In the genomic region with DNA sequence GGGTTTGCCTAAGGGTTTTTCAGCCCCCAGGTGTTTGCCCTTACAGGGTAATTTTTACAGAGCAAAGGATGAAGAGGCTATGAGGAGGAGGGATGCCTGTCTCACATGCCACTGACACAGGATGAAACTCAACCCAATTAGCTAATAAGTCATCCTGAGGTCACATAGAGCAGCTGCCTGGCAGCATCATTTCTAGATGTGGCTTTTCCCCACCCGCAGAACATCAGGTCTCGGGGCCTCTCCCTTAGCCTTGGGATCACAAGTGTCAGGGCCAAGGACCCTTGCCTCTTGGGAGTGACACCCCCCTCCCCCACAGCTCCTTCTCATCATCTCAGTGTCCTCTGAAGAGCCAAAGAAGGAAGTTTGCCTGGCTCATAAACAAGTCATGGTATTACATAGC, we compare ENCODE assay signal across 23 mouse cellular contexts. TPM values are rescaled to one million over a fixed set of nuclear protein-coding genes. Genes with fewer than 3 reads are reported as not detected.
"Had no signal": no experiment of that assay in that cellular context is flagged by ENCODE, and none has a peak within 500 bp of the region (broad histone marks: within the 10 kb centered on the region; RNA-seq: fewer than 3 reads in every experiment).

No protein-coding gene starts in this region.

- H3K4me3 ChIP-seq: heart, embryonic 10.5 days; heart, embryonic 12.5 days; hindbrain, embryonic 10.5 days; hindbrain, embryonic 12.5 days; intestine, embryonic 15.5 days; layer of hippocampus, adult 2 months; left cerebral cortex, adult 2 months; limb, embryonic 10.5 days; limb, embryonic 12.5 days had no signal

- H3K9ac ChIP-seq: heart, embryonic 12.5 days; hindbrain, embryonic 12.5 days; hindbrain, embryonic 14.5 days; intestine, embryonic 15.5 days; limb, embryonic 12.5 days had no signal

- H3K36me3 ChIP-seq: heart, embryonic 10.5 days; heart, embryonic 12.5 days; hindbrain, embryonic 12.5 days; intestine, embryonic 15.5 days; limb, embryonic 10.5 days; limb, embryonic 12.5 days had no signal

- H3K4me1 ChIP-seq: hindbrain, embryonic 12.5 days; intestine, embryonic 15.5 days; limb, embryonic 12.5 days had no signal

- ATAC-seq: hindbrain, embryonic 16.5 days; inflammation-experienced regulatory T-cells, adult 6 months; intestine, embryonic 15.5 days; intestine, postnatal 0 days had no signal

- H3K27me3 ChIP-seq: heart, embryonic 12.5 days; hindbrain, embryonic 12.5 days; intestine, embryonic 15.5 days; limb, embryonic 12.5 days had no signal

- H3K4me2 ChIP-seq: heart, embryonic 12.5 days; hindbrain, embryonic 12.5 days; hindbrain, embryonic 14.5 days; intestine, embryonic 15.5 days; limb, embryonic 12.5 days had no signal

- DNase-seq: gastrocnemius, postnatal 25 days; heart, adult 18-20 months; heart, postnatal 10 days; heart, postnatal 4 days; kidney, adult 18-20 months; kidney, adult 8-10 months; kidney, postnatal 10 days; kidney, postnatal 25 days; kidney, postnatal 4 days had no signal

- H3K9me3 ChIP-seq: heart, embryonic 10.5 days; heart, embryonic 12.5 days; hindbrain, embryonic 10.5 days; hindbrain, embryonic 12.5 days; intestine, embryonic 15.5 days; limb, embryonic 10.5 days; limb, embryonic 12.5 days had no signal

- H3K27ac ChIP-seq: heart, embryonic 10.5 days; hindbrain, embryonic 10.5 days; hindbrain, embryonic 12.5 days; hindbrain, embryonic 14.5 days; intestine, embryonic 15.5 days; layer of hippocampus, adult 2 months; left cerebral cortex, adult 2 months; limb, embryonic 10.5 days; limb, embryonic 12.5 days had no signal

RNA-seq across cellular contexts. Expression of gene Slc22a23, which starts 21.6 kb away (rescaled TPM):
- total RNA-seq: granulocyte monocyte progenitor cell, adult 5-6 weeks had no signal
